Mouse (Mus musculus): ENCODE measurements around the gene Brd4. TPM values are rescaled to one million over a fixed set of nuclear protein-coding genes. Genes with fewer than 3 reads are reported as not detected.

The Brd4 gene
- polyA plus RNA-seq, 1 experiment, result 19.2 TPM

DNA sequence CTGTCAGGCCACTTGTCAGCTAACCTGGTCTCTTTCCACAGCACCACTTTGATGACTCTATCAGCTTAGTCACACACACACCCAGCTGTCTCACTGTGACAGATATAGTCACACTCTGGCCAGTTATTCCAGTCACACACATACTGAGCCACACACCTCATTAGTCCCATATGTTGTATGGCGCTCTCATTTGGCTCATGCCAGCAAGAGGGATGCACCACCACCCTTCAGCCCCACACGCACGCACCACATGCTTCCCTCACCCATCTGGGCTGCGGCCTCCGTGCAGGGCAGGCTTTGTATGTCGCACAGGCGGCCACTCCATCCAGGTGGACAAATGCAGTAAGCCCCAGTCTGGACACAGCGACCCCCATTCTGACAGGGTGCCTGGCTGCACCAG lies 137.8 kb downstream of the Brd4 start:
- Histone ChIP-seq H3K4me1 (ENCODE audit: control insufficient read depth, insufficient read depth, insufficient read length, low read length) (no peaks in the 10 kb centered on the region), H3K4me3 (ENCODE audit: insufficient read depth, low read depth, low read length) (no peak overlapping the region), H3K27ac (replicated peaks; ENCODE audit: low read depth, low read length) (no peak overlapping the region)

Other genes starting within 250 kb of the Brd4 start
- 3.2 and 5.9 TPM in 2 replicates for gene Rrp1b, start 248.6 kb downstream of the Brd4 start, polyA plus RNA-seq (2012; ENCODE audit: insufficient read depth, insufficient read length, missing spikeins)
- not detected in 2 replicates for gene Hsf2bp, start 248.4 kb downstream of the Brd4 start, polyA plus RNA-seq (2012; ENCODE audit: insufficient read depth, insufficient read length, missing spikeins)
- gene Notch3, start 117.9 kb downstream of the Brd4 start, polyA plus RNA-seq (2012; ENCODE audit: insufficient read depth, insufficient read length, missing spikeins), result 4.3 and 7.4 TPM in 2 replicates
- gene Ephx3, start 95.2 kb downstream of the Brd4 start, polyA plus RNA-seq (2012; ENCODE audit: insufficient read depth, insufficient read length, missing spikeins), result not detected in 2 replicates
- 20.9 and 26.8 TPM in 2 replicates for gene Akap8, start 36.5 kb upstream of the Brd4 start, polyA plus RNA-seq (2012; ENCODE audit: insufficient read depth, insufficient read length, missing spikeins)
- 23.0 and 27.9 TPM in 2 replicates for gene Akap8l, start 65.9 kb upstream of the Brd4 start, polyA plus RNA-seq (2012; ENCODE audit: insufficient read depth, insufficient read length, missing spikeins)
- gene Wiz, start 104.7 kb upstream of the Brd4 start, polyA plus RNA-seq (2012; ENCODE audit: insufficient read depth, insufficient read length, missing spikeins), result 10.3 and 14.1 TPM in 2 replicates
- gene Rasal3, start 118.9 kb upstream of the Brd4 start, polyA plus RNA-seq (2012; ENCODE audit: insufficient read depth, insufficient read length, missing spikeins), result 1.9 TPM in 1 of 2 replicates, not detected in the other
- not detected in 2 replicates for gene Pglyrp2, start 139.4 kb upstream of the Brd4 start, polyA plus RNA-seq (2012; ENCODE audit: insufficient read depth, insufficient read length, missing spikeins)
- gene Cyp4f39, start 168.0 kb upstream of the Brd4 start, polyA plus RNA-seq (2012; ENCODE audit: insufficient read depth, insufficient read length, missing spikeins), result 0.67 TPM in 1 of 2 replicates, not detected in the other
- gene Cyp4f17, start 221.3 kb upstream of the Brd4 start, polyA plus RNA-seq (2012; ENCODE audit: insufficient read depth, insufficient read length, missing spikeins), result 3.8 and 3.9 TPM in 2 replicates